Mouse (Mus musculus) lung, adult 2 months (tissue): Measurements from ENCODE around the gene Sh3bp1.

Experiments used
- CTCF ChIP-seq: fragments of 200-500 bp; IDR thresholded peaks from 2 replicates; pipeline ENCODE4 v1.5.1; 2011; ENCODE audit warnings: mild to moderate bottlenecking, low read length, control low read depth; ENCODE audit not compliant: insufficient read depth
- POLR2A ChIP-seq: fragments of 200-500 bp; IDR thresholded peaks from 2 replicates; pipeline ENCODE4 v1.6.1; 2011; ENCODE audit warnings: low read depth, mild to moderate bottlenecking, control low read depth, low read length, borderline replicate concordance; ENCODE audit errors: extremely low read depth

DNA sequence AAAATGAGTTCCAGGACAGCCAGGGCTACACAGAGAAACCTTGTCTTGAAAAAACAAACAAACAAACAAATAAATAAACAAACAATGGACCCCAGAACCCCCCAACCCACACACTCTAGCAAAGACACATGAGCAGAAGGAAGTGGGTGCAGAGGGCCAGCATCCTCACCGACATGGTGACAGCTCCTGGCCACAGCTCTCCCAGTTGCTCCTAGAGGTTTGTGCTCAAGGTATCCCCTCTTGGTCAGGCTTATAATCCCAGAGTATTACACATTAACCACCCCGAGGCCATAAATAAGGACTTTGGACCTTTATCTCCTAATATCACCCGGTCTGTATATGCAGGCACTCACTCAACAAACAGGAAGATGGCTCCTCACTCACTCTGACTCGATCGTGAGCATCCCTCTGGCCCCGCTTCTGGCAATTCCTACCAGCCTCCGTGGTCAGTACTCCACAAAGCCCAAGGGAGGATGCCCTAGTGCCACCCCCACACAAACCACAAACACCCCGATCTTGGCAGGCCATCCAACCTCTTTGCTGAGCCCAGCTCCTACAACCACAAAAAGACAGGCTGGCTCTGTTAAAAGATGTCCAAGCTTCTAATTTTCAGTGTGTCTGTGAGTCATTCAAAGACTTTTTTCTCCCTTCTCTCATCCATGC is 44.1 kb upstream of the Sh3bp1 start, which contains the start of gene Lgals2:
- no peak for TF ChIP-seq CTCF
- no peak for TF ChIP-seq POLR2A
